Mouse (Mus musculus): Measurements from ENCODE around the gene Ifnar1. TPM values are rescaled to one million over a fixed set of nuclear protein-coding genes. Genes with fewer than 3 reads are reported as not detected.

Ifnar1 gene
- total and polyA plus RNA-seq, 2 experiments from 2014 or later, result 33.6 to 82.6 TPM

GRCm38 (mm10) chr16:91484387-91484786 is 651 bp upstream of the Ifnar1 start:
- Histone ChIP-seq H3K27me3 (ENCODE audit: insufficient read depth, low read length) (no peaks in the 10 kb centered on the region), H3K36me3 (ENCODE audit: insufficient read depth) (no peaks in the 10 kb centered on the region), H3K4me3 (ENCODE audit: low read depth, low read length) (peak overlapping the region; percentile 83), H3K27ac (ENCODE audit: low read depth, low read length) (peak overlapping the region; percentile 92), H3K9ac (peak overlapping the region; percentile 94), H3K9me3 (ENCODE audit: low read length) (no peaks in the 10 kb centered on the region), H3K4me1 (ENCODE audit: insufficient read depth) (peaks cover 11% of the 10 kb centered on the region; the same call in 1 of the 2 replicates), H3K4me2 (ENCODE audit: low read depth) (peak overlapping the region; percentile 71)
- WGBS, result 50% methylated on average over 17 of the region's 17 CpGs
- DNase-seq (no peak), ATAC-seq (peak; percentile 10; the same call in 1 of the 2 replicates)
- no peak for TF ChIP-seq CTCF (IDR thresholded peaks at IDR 0.05; ENCODE audit: low read depth)

GRCm38 (mm10) chr16:91485841-91486240 is 803 bp downstream of the Ifnar1 start:
- Histone ChIP-seq H3K4me1 (ENCODE audit: insufficient read depth) (peaks cover 11% of the 10 kb centered on the region; the same call in 1 of the 2 replicates), H3K4me2 (ENCODE audit: low read depth) (peak overlapping the region; percentile 71), H3K27me3 (ENCODE audit: insufficient read depth, low read length) (no peaks in the 10 kb centered on the region), H3K4me3 (ENCODE audit: low read depth, low read length) (peak overlapping the region; percentile 83), H3K9me3 (ENCODE audit: low read length) (no peaks in the 10 kb centered on the region), H3K36me3 (ENCODE audit: insufficient read depth) (peaks cover 12% of the 10 kb centered on the region), H3K9ac (peak overlapping the region; percentile 94), H3K27ac (ENCODE audit: low read depth, low read length) (peak overlapping the region; percentile 92; the same call in 1 of the 2 replicates)
- DNase-seq (no peak), ATAC-seq (no peak)
- 31% methylated on average over 5 of the region's 5 CpGs for WGBS
- no peak for TF ChIP-seq CTCF (IDR thresholded peaks at IDR 0.05; ENCODE audit: low read depth)

- ATAC-seq, result no peak
- Histone ChIP-seq H3K4me2 (ENCODE audit: low read depth) (no peak overlapping the region), H3K9ac (no peak overlapping the region), H3K4me1 (ENCODE audit: insufficient read depth) (peaks cover 11% of the 10 kb centered on the region; the same call in 1 of the 2 replicates), H3K27ac (ENCODE audit: low read depth, low read length) (no peak overlapping the region), H3K4me3 (ENCODE audit: low read depth, low read length) (no peak overlapping the region), H3K36me3 (ENCODE audit: insufficient read depth) (peaks cover 29% of the 10 kb centered on the region), H3K27me3 (ENCODE audit: insufficient read depth, low read length) (no peaks in the 10 kb centered on the region), H3K9me3 (ENCODE audit: low read length) (no peaks in the 10 kb centered on the region)
- no peak for TF ChIP-seq CTCF (IDR thresholded peaks at IDR 0.05; ENCODE audit: low read depth)
- DNase-seq, result no peak
- 82% methylated on average over 2 of the region's 2 CpGs for WGBS
Measured at GRCm38 (mm10) chr16:91488066-91488465, 3.0 kb downstream of the Ifnar1 start.

- Histone ChIP-seq H3K9ac (no peak overlapping the region), H3K4me1 (ENCODE audit: insufficient read depth) (peaks cover 5% of the 10 kb centered on the region; the same call in 1 of the 2 replicates), H3K27ac (ENCODE audit: low read depth, low read length) (no peak overlapping the region), H3K36me3 (ENCODE audit: insufficient read depth) (peaks cover 53% of the 10 kb centered on the region), H3K4me3 (ENCODE audit: low read depth, low read length) (no peak overlapping the region), H3K9me3 (ENCODE audit: low read length) (no peaks in the 10 kb centered on the region), H3K4me2 (ENCODE audit: low read depth) (no peak overlapping the region), H3K27me3 (ENCODE audit: insufficient read depth, low read length) (no peaks in the 10 kb centered on the region)
- WGBS, result 93% methylated on average over 4 of the region's 4 CpGs
- TF ChIP-seq CTCF (IDR thresholded peaks at IDR 0.05; ENCODE audit: low read depth), result no peak
- no peak for ATAC-seq
- DNase-seq, result no peak
Measured at GRCm38 (mm10) chr16:91490897-91491296, 5.9 kb downstream of the Ifnar1 start.

GRCm38 (mm10) chr16:91491473-91491872 is 6.4 kb downstream of the Ifnar1 start:
- Histone ChIP-seq H3K27ac (ENCODE audit: low read depth, low read length) (no peak overlapping the region), H3K4me1 (ENCODE audit: insufficient read depth) (no peaks in the 10 kb centered on the region), H3K9me3 (ENCODE audit: low read length) (no peaks in the 10 kb centered on the region), H3K27me3 (ENCODE audit: insufficient read depth, low read length) (no peaks in the 10 kb centered on the region), H3K36me3 (ENCODE audit: insufficient read depth) (peaks cover 59% of the 10 kb centered on the region), H3K4me3 (ENCODE audit: low read depth, low read length) (no peak overlapping the region), H3K4me2 (ENCODE audit: low read depth) (no peak overlapping the region), H3K9ac (no peak overlapping the region)
- ATAC-seq (no peak), DNase-seq (no peak)
- WGBS, result 90% methylated on average over 3 of the region's 3 CpGs
- no peak for TF ChIP-seq CTCF (IDR thresholded peaks at IDR 0.05; ENCODE audit: low read depth)

GRCm38 (mm10) chr16:91495501-91495900 is 10.5 kb downstream of the Ifnar1 start:
- H3K27me3 ChIP-seq (ENCODE audit: insufficient read depth, low read length), result no peaks in the 10 kb centered on the region
- DNase-seq (no peak), ATAC-seq (no peak)
- no peak overlapping the region for H3K27ac ChIP-seq (ENCODE audit: low read depth, low read length)
- no peak overlapping the region for H3K4me2 ChIP-seq (ENCODE audit: low read depth)
- H3K9me3 ChIP-seq (ENCODE audit: low read length), result no peaks in the 10 kb centered on the region
- peaks cover 86% of the 10 kb centered on the region for H3K36me3 ChIP-seq (ENCODE audit: insufficient read depth)
- 86% methylated on average over 4 of the region's 4 CpGs for WGBS
- H3K4me3 ChIP-seq (ENCODE audit: low read depth, low read length), result no peak overlapping the region
- H3K9ac ChIP-seq, result no peak overlapping the region
- no peaks in the 10 kb centered on the region for H3K4me1 ChIP-seq (ENCODE audit: insufficient read depth)
- TF ChIP-seq CTCF (IDR thresholded peaks at IDR 0.05; ENCODE audit: low read depth), result no peak

- Histone ChIP-seq H3K4me2 (ENCODE audit: low read depth) (no peak overlapping the region), H3K27ac (ENCODE audit: low read depth, low read length) (no peak overlapping the region), H3K36me3 (ENCODE audit: insufficient read depth) (peaks cover 87% of the 10 kb centered on the region), H3K4me3 (ENCODE audit: low read depth, low read length) (no peak overlapping the region), H3K27me3 (ENCODE audit: insufficient read depth, low read length) (no peaks in the 10 kb centered on the region), H3K4me1 (ENCODE audit: insufficient read depth) (no peaks in the 10 kb centered on the region), H3K9me3 (ENCODE audit: low read length) (no peaks in the 10 kb centered on the region), H3K9ac (no peak overlapping the region)
- no peak for TF ChIP-seq CTCF (IDR thresholded peaks at IDR 0.05; ENCODE audit: low read depth)
- 92% methylated on average over 17 of the region's 17 CpGs for WGBS
- DNase-seq (no peak), ATAC-seq (no peak)
Measured at GRCm38 (mm10) chr16:91496206-91496605, 11.2 kb downstream of the Ifnar1 start.

Measured in forebrain, postnatal 0 days (tissue).